Mouse (Mus musculus) right cerebral cortex, postnatal 10 days (tissue): ENCODE data around the gene Rapgef4.

Experiments
- DNase-seq, 2 experiments: peaks; one replicate each; pipeline ENCODE4 v3.0.0; 2021; ENCODE audit warnings: low spot score in 2 of 2

Rapgef4 gene

DNA sequence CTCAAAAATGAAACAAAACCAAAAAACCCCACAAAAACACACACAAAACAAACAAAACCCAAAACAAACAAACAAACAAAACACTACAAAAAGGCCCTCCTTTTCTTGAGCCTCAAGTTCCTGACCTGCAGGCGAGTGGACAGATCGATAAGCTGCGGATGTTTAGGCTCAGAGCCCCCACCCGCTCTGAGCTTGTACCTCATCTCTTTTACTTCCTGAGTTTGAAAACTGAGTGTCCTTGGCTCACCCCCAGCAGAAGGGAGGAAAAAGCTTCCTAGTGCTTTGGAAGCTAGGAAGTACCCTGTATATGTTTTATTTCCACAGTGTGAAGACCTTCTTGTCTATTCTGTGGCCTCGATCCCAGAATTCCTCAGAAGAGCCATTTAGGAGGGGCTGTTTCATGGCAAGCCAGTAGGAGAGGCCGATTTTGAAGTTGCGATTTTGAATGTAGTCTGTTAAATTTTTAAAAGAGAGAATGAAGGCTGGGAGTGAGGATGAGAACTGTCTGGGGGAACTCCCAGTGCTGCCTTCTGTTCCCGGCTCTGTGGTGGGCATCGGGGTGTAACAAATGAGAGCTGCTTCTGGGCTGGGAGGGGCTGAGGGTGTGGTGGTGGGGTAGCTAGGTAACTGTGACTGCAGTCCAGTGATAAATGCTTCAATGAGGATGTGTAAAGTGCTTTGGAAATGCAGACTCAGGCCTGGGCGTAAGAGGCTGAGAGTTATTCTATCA, 2.0 kb downstream of the Rapgef4 start:
- DNase-seq, result no peak

DNA sequence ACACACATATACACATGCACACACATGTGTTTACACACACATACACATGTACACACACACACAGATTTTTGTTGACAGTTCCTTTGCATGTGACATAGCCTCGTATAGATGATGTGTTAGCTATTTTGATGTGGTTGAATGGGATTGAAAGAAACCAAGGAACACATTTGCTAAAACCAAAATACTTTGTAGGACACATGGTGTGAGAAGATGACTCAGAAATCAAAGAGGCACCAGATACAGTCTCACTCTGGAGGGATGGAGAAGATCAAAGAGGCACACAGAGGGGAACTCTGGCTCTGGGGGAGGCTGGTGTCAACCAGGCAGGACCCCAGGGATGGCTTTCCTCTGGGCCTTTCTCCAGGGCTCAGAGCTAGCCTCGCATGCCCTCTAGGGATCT, 4.7 kb downstream of the Rapgef4 start:
- no peak for DNase-seq

DNA sequence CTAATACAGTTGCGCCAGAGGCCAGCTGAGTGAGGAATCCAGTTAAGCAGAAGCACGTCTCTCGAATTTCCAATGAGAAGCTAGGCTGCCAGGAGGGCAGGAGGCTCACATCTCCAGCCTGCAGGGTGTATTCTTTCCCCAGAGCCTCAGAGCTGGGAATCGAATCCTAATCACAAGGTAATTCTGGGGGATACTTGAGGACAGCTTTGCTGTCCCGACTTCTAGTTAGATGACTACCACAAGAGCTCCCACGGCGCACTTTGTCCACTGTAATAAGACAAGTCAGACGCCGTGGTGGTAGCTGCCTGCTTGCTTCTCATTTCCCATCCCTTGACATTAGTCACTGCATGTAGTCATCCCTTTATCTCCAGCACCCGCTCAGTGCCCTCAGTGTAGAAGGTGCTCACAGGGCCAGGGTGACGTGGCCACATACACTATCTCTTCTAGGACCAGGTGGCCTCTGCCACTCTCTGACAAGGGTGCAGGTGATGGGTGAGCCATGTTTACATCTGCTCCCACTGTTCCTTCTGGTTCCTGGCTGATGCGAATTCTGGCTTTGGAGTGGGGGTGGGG, 5.3 kb downstream of the Rapgef4 start:
- no peak for DNase-seq

DNA sequence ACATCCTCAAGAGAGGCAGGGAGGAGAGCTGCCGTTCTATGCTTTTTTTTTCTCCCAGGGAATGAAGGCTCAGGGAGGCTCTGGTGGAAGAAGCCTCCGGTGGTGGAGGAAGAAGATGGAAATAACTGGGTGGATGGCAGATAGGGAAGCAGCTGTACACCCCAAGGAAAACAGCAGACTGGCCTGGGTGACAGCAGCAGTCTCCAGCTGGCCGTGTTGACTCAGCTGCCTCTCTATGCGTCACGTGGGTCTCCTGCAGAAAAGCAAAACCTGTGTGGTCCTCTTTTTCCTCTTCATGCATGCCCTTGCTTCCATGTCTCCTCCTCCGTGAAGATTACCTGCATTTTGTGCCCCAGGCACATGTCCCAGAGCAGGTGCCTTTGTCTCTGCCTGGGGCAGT, 7.5 kb downstream of the Rapgef4 start:
- DNase-seq, result no peak

DNA sequence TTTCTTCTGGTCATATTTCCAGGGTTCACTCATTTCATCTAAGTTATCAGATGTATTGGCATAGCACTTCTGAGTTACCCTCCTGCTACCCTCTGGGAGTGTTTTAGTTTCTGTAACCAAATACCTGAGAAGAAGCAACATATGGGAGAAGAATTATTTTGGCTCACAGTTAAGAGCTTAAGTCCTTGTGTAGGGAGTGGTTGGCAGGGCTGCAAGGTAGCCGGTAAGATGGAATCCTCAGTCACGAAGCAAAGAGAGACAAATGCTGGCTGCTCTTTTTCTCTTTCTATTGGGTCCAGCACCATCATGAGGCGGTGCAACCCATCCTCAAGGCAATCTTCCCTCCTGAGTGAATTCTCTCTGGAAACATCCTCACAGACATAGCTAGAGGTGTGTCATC, 11.1 kb downstream of the Rapgef4 start:
- no peak for DNase-seq

DNA sequence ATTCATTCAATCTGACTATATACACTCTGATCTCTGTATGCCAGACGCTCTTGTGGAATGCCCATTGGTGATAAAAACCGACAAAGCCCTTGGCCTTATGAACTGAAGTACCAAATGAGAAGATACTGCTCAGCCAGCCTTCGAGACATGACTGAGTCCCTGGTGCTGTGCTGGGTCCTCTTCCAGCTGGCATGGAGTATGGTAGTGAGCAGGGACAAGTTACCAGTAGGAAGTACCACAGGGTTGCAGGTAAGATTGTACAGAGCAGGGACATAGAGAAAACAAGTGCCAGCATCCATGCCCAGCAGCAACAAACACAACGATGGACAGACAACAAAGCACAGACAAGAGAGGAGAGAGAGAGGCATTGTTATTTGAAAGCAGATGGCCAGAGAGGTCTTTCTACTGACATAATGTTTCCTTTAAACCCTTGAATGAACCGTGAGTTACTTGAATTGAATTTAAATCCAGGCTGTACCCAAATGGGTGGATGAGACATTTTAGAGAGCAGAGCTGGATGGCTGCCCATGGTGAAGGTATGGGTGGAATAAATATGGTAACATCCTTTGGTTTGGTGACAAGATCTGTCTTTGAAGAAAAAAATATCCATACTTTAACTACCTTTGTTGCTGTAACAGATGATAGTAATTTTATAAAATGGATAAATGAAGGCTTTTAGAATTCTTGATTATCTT, 12.8 kb downstream of the Rapgef4 start:
- no peak for DNase-seq

DNA sequence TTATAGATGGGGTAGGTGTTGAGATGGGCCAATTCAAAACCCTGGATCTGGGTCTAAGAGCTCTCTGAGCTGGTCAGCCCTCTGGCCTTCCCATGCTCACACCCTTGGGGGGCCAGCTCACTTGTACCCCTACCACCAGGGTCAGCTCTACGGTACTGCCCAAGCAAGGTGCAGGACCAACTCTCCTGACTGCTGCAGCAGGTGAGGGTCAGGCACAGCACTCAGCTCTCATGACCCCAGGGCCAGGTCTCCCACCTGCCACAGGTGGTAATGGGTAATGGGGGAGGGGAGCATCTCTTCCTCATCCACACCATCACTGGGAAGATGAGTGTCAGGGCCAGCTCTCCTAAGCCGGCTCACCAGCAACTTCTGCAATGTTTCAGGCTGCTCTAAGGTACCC, 17.5 kb downstream of the Rapgef4 start:
- no peak for DNase-seq

DNA sequence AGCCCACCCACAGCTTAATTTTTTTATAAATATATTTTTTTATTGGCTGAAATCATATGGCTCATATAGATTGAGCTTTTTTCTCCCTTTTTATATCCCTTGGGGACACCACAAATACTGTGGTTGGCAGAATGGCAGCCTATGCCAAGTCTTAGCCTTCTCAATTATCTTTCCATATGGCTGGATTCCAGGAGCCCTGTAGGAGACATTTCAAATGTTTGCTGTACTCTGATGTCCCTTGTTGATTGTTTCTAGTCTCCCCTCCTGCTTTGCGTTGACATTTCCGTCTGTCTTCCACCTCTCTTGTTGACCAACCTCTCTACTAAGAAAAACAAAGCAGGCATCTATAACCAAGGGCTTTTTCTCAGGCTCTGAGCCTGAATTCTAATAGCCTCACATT, 19.1 kb downstream of the Rapgef4 start:
- no peak for DNase-seq

DNA sequence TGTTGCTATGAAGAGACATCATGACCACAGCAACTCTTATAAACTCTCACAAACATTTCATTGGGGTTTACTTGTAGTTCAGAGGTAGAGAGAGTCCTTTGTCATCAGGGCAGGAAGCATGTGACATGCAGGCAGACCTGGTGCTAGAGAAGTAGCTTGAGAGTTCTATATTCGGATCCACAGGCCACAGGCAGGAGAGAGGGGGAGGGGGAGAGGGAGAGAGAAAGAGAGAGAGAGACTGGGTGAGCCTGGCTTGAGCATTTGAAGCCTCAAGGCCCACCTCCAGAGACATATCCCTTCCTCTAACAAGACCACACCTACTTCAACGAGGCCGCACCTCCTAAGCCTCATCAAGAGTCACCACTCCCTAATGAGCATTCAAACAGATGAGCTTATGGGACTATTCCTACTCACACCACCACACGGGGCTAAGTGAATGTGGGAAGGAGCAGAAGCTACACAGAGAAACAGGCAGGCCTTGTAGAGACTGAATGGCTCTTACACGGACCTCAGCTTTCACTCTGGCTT, 21.9 kb downstream of the Rapgef4 start:
- no peak for DNase-seq

DNA sequence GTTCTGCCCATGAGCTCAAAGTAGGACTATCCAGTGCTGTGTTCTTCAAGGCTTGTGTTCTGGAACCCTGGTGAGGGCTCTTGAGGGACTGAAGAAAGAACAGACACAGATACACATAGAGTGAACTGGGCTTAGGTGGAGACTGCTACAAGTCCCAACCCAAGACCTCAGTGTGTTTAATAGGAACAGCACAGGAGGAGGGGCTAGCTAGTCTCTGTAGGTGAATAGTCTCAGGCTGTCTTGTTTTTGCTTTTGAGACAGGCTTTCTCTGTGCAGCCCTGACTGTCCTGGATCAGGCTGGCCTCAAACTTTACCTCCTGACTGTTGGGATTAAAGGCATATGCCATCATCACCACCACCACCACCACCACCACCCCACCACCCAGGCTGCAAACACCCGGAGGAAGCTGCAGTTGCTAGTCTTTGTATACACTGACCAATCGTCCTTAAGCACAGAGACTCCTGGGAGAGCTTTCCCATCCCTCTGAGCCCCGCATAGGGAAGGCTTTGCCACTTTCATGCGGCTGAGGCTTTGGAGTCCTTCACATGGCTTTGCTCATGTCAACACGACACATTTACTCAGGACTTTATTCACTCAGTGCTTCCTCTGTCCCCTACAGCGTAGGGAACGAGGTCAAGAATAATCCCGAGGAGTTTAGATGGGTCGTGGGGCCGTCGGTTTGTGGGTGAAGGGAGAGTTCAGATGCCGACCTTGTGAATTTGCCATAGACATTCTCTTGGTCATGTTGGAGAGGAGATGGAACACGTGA, 22.9 kb downstream of the Rapgef4 start:
- DNase-seq, result no peak

DNA sequence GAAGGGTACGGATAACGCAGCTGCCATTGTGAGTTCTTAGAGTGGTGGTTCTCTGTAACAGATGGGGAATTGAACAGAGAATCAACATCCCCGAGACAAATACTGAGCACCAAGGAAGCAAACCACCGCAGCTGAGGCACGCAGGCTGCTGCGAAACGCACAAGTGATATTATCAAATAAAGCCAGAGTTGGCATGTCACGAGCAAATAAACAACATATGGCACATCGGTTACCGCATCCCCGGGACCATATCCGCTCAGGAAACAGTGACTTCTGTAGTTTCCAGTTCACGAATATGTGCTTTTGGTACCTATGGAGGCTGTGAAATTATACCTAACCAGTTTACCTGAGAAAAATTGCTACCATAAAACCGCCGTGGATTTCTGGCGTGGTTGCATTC, 24.0 kb downstream of the Rapgef4 start:
- DNase-seq, result no peak

DNA sequence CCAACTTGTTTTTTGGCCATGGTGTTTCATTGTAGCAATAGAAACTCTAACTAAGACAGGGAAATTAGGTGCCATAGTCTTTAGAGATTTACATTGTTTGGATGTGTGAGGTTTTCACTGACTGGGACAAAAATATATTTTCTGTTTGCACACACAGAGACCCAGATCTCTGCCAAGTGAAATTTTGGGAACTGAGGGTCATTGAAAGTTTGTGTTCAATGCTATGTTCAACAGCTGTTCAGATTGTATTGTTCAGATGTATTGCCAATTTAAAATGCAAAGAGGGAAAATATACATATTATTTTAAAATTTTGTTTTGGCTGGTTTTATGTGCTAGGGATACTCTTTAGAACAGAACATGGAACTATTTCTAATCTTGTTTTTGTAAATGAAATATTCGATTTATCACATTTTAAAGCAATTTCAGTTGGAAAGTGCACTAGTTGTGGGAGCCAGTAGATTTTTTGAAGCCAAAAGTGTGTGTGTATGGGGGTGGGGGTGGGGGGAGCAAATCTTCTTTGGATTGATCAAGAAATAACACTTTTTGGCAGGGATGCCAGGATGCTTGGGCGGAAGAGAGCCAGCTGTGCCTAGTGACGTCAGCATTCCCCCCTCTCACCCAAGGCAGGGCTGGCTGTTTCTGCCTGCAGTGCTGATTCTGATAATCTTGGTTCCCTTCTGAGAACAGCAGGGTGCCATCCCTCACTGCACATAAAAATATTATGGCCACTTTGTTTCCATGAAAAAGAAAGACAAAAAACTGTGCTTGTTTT, 28.6 kb downstream of the Rapgef4 start:
- DNase-seq, result peak; percentile 78 to 82

DNA sequence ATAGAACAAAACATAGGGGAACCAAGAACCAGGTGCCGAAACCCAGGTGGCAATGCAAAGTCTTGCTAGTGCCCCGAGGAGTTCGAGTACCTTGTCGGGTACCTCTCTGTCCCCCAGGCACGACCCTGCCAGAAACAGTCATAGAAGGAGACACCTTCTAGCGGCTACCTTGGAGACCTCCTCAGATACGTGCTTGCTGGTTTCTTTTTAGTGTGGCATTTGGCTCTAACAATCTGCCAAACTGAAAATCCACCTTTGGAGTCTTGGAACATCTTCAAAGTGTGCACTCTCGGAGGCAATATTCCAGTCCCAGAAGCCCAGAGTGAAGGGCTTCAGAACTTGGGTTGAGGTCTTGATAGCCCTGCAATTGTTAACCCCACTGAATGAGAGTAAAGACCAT, 34.3 kb downstream of the Rapgef4 start:
- no peak for DNase-seq

DNA sequence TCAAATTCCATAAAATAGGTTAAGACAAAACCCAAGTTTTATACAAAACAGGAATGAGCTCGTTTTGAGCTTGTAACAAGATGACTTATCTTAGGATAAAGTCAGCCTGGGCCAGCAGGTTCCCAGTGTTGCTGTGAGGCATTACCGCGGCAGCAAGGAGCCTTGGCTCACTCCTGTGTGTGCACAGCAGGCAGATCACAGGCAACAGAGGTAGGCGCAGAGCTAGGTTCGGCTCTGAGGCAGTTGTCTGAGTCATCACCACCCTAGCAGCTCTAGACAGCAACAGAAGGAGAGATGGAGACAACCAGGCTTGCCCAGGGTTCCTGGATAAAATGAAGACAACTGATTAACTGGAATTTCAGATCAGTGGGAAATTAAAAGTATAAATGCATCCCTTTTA, 35.0 kb downstream of the Rapgef4 start:
- no peak for DNase-seq

DNA sequence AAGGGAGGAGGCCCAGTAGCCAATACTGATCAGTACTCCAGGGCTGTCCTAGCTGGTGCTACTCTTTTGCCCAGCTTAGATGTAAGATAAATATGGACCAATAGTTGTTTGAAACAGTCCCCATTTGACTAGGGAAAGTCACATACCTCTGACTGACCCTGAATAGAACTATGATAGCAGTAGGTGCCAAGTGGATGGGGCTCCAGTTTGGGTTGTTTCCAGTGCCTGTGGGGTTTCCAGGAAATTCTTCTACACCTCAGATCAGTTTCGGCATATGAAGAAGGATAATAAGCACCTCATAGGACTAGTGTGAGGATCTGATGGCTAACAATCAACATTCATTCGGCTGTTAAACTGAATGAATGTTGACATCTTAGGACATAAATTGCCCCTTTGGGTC, 36.1 kb downstream of the Rapgef4 start:
- DNase-seq, result no peak

DNA sequence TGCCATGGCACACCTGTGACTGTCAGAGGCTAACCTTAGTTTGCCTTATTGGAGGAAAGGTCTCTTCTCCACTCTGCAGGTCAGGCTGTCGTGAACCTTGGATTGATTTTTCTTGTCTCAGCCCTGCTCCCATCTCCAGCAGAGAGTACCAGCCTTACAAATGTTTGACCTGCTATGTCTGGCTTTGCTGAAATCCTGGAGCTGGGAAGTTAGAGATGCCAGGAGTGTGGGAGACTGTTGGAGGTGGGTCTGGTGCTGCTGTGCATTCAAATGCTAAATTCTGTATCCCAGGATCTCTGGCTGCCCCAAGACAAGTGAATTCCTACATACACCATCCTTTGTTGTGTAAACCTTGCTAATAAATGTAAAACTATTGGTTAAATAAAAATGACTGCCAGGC, 37.7 kb downstream of the Rapgef4 start:
- DNase-seq, result no peak

DNA sequence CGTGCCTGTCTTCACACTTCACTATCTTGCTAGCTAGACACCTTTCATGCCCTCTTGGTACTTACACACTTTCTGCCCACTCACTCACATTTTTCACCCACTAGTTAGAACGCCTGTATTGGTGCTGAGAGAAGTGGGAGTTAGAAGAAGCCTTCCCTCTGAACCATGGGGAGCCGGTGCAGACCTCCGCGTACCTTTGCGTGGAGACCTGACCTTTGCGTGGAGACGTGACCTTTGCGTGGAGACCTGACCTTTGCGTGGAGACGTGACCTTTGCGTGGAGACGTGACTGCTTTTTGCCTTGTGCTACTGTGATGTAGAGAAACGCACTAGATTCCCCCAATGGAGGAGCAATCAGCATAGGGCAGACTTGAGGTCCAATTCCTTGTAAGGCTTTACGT, 39.7 kb downstream of the Rapgef4 start:
- DNase-seq, result no peak

DNA sequence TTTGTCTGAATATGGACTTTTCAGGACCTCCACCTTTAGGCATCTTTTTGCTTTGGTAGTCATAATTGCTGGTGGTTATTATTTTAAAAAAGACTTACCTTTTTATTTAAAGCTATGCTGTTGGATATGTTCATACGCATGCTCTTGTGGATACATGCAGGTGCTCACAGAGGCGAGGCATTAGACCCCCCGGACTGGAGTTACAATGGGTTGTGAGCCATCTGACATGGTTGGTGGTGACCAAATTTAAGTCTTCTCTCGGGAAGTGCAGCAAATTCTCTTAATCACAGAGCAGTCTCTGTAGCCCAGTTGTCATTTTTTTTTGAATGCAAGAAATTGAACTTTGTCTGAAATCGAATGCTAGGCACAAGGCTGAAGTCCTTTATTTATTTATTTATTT, 40.4 kb downstream of the Rapgef4 start:
- no peak for DNase-seq

DNA sequence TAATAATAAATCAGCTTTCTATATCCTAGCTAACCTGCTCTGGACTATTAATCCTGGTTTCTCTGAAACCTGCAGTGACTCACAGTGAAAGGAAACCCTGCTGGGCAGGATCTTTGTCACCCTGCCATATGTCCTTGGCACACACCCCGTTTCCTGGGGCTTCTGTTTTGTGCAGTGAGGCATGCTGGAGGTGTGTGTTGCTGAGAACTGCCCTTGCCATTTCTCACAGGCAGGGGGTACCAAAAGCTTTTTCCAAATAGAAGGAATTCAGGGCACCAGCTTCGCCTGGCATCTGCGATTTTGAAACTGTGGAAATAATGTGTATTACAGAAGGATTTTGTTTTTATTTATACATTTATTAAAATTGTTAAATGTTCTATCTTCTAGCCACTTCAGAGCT, 40.8 kb downstream of the Rapgef4 start:
- peak in 1 of 2 experiments; percentile 65 for DNase-seq

DNA sequence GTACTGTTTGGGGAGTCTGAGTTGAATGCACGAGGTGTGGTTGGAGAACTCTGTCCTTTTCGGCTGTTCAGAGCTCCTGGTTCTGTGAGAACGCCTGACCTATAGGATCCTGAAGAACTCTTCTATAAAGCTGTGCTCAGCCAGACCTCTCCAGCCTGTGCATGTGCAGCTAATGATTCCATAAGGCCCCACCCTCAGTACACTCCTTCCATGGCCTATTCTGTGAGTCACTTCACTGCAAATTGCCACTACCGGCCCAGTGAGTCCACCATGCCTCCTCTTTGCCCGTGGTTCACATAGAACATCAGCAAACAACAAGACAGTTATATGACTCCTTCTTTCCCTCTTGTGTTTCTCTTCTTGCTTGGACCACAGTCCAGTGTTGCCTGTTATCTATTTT, 42.8 kb downstream of the Rapgef4 start:
- no peak for DNase-seq

DNA sequence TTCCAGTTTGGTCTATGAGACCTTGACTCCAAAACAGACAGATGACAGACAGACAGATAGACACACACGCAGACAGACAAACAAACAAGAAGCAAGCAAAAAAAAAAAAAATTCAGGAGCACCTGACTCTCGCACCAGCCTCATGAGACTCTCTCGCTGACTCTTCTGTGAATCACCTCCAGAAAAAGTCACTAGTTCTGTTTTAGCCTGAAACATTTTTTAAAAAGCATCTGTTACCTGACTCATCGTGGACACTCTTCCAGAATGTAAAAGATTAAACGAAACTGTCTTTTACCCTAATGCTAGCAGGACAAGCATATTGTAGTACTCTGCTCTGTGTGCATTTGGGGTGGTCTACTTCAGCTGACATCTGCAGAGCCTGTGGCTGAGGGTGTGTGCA, 44.6 kb downstream of the Rapgef4 start:
- no peak for DNase-seq

DNA sequence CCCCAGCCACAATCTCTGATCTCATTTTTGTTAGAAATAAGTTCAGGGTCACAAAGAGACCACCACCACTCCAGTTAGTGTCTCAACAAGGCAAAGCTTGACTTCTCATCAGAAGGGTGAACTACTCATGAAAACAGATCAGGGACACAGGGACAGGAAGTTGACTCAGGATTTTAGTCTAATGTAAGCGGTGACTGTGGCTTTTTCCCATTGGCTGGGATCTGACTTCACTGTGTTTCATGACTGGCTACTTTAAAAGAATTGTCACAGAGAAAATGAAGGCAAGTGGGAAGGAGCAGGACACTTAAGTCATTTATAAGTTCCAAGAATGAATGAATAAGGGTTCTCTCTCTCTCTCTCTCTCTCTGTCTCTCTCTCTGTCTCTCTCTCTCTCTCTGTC, 45.5 kb downstream of the Rapgef4 start:
- DNase-seq, result no peak
